Mouse (Mus musculus) liver, postnatal 0 days (tissue): ENCODE data around the gene Lars2. TPM values are rescaled to one million over a fixed set of nuclear protein-coding genes. Genes with fewer than 3 reads are reported as not detected.

Experiments
- ATAC-seq: fragments of 200-750 bp; cut with Nextera tagmentation; 2 replicates; pipeline ENCODE4 v1.8.0; 2017; ENCODE audit warnings: mild to moderate bottlenecking, moderate library complexity
- DNase-seq: peaks from one replicate; pipeline ENCODE4 v3.0.0-alpha.2; 2016
- H3K27ac ChIP-seq: fragments of 300-500 bp; sonication (generic); 2 replicates; pipeline ENCODE4 v1.5.1; 2014; ENCODE audit warnings: antibody characterized with exemption, moderate library complexity, mild to moderate bottlenecking, low read depth
- H3K27me3 ChIP-seq: fragments of 300-500 bp; sonication (generic); 2 replicates; pipeline ENCODE4 v1.6.1; 2014; ENCODE audit warnings: low read length, control low read depth, mixed read lengths; ENCODE audit not compliant: insufficient read depth
- H3K36me3 ChIP-seq: fragments of 300-500 bp; sonication (generic); replicated peaks from 2 replicates; pipeline ENCODE4 v1.6.1; 2014; ENCODE audit warnings: mild to moderate bottlenecking, control low read depth, low read length, moderate library complexity, mixed read lengths; ENCODE audit not compliant: insufficient read depth
- H3K4me1 ChIP-seq: fragments of 300-500 bp; sonication (generic); 2 replicates; pipeline ENCODE4 v1.6.1; 2014; ENCODE audit warnings: antibody characterized with exemption, mild to moderate bottlenecking, control low read depth; ENCODE audit not compliant: insufficient read depth
- H3K4me2 ChIP-seq: fragments of 300-500 bp; sonication (generic); 2 replicates; pipeline ENCODE4 v1.6.1; 2014; ENCODE audit warnings: low read depth, mild to moderate bottlenecking, low read length, moderate library complexity, mixed read lengths
- H3K4me3 ChIP-seq: fragments of 300-500 bp; sonication (generic); 2 replicates; pipeline ENCODE4 v1.5.1; 2014; ENCODE audit warnings: low read depth, low read length
- H3K9ac ChIP-seq: fragments of 300-500 bp; sonication (generic); replicated peaks from 2 replicates; pipeline ENCODE4 v1.6.1; 2014; ENCODE audit warnings: mild to moderate bottlenecking, moderate library complexity
- H3K9me3 ChIP-seq: fragments of 300-500 bp; sonication (generic); 2 replicates; pipeline ENCODE4 v1.6.1; 2016; ENCODE audit warnings: mild to moderate bottlenecking, control low read depth, low read length, mixed read lengths
- CTCF ChIP-seq: sonication (generic); IDR thresholded peaks from 2 replicates; pipeline ENCODE4 v1.5.1; 2016; ENCODE audit warnings: antibody characterized with exemption, low read depth
- EP300 ChIP-seq: IDR thresholded peaks from 2 replicates; pipeline ENCODE4 v1.6.1; 2016; ENCODE audit warnings: antibody characterized with exemption, low read depth, mild to moderate bottlenecking
- WGBS: fragments of 180-500 bp; shearing (Covaris S2); extraction: QIAGEN DNeasy Blood & Tissue Kit; methylation state at CpG from one replicate; pipeline ENCODE4 v1.1.7; 2014; ENCODE audit not compliant: insufficient replicate concordance; 5-methylcytosine and 5-hydroxymethylcytosine counted together
- polyA plus RNA-seq: library from polyadenylated mRNA; unstranded; fragments of >200 nt; fragmentation: Nextera tagmentation; extraction: Ambion mirVana; gene quantifications from 2 replicates; pipeline ENCODE4 v1.2.1, GENCODE M21; 2015

Lars2 gene
- polyA plus RNA-seq, 1 experiment from 2014 or later, result 1,350 TPM

DNA sequence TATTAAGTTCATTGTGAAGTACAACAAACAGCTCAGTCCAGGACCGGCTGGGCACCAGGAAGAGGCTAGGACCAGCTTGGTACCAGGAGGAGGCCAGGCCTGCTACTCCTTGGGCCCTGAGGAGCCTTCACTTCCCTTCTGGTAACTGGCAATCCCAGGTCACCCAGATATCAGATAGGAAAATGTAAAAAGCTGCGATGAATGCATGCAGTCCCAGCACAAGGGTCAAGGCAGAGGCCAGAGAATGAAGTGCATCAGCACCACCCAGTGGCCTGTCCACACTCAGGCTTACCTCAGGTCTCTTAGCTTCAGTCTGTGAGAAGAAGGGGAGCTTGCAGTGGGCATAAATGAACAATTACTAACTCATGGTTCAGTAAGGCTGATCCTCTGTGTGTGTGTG, 90.9 kb downstream of the Lars2 start:
- H3K36me3 ChIP-seq, result peaks cover 8% of the 10 kb centered on the region; the same call in 1 of the 2 replicates
- TF ChIP-seq CTCF (peak; percentile 69), EP300 (0 out of 2 replicates have a peak, but pooled peaks have one; percentile 1)
- no peak overlapping the region for H3K4me3 ChIP-seq
- peak overlapping the region; percentile 49; the same call in 1 of the 2 replicates for H3K27ac ChIP-seq
- H3K4me2 ChIP-seq, result no peak overlapping the region
- ATAC-seq (no peak), DNase-seq (peak; percentile 33)
- WGBS, result 51% methylated on average over 2 of the region's 2 CpGs
- no peaks in the 10 kb centered on the region for H3K27me3 ChIP-seq
- no peaks in the 10 kb centered on the region for H3K9me3 ChIP-seq
- no peak overlapping the region for H3K9ac ChIP-seq
- H3K4me1 ChIP-seq, result peaks cover 10% of the 10 kb centered on the region; the same call in 1 of the 2 replicates

- Histone ChIP-seq H3K27me3 (no peaks in the 10 kb centered on the region), H3K4me1 (no peaks in the 10 kb centered on the region), H3K9me3 (no peaks in the 10 kb centered on the region), H3K4me2 (no peak overlapping the region), H3K4me3 (no peak overlapping the region), H3K9ac (no peak overlapping the region), H3K27ac (no peak overlapping the region), H3K36me3 (no peaks in the 10 kb centered on the region)
- WGBS, result 77% methylated on average over 4 of the region's 4 CpGs
- no peak for ATAC-seq
- DNase-seq, result no peak
- no peak for TF ChIP-seq CTCF
- no peak for TF ChIP-seq EP300
Measured at GRCm38 (mm10) chr9:123467141-123467620, 100.5 kb downstream of the Lars2 start.

GRCm38 (mm10) chr9:123468406-123469085, 101.8 kb downstream of the Lars2 start:
- WGBS, result 40% methylated on average over 5 of the region's 5 CpGs
- peaks cover 6% of the 10 kb centered on the region; the same call in 1 of the 2 replicates for H3K4me1 ChIP-seq
- TF ChIP-seq CTCF, result no peak
- peak; percentile 85 for TF ChIP-seq EP300
- H3K27ac ChIP-seq, result no peak overlapping the region
- no peaks in the 10 kb centered on the region for H3K27me3 ChIP-seq
- no peak overlapping the region for H3K9ac ChIP-seq
- DNase-seq (no peak), ATAC-seq (peak; percentile 44; the same call in 1 of the 2 replicates)
- peak overlapping the region; percentile 11; the same call in 1 of the 2 replicates for H3K4me2 ChIP-seq
- no peaks in the 10 kb centered on the region for H3K9me3 ChIP-seq
- H3K36me3 ChIP-seq, result no peaks in the 10 kb centered on the region
- no peak overlapping the region for H3K4me3 ChIP-seq

GRCm38 (mm10) chr9:123469087-123469486, 102.4 kb downstream of the Lars2 start:
- Histone ChIP-seq H3K9me3 (no peaks in the 10 kb centered on the region), H3K27ac (no peak overlapping the region), H3K4me2 (no peak overlapping the region)

DNA sequence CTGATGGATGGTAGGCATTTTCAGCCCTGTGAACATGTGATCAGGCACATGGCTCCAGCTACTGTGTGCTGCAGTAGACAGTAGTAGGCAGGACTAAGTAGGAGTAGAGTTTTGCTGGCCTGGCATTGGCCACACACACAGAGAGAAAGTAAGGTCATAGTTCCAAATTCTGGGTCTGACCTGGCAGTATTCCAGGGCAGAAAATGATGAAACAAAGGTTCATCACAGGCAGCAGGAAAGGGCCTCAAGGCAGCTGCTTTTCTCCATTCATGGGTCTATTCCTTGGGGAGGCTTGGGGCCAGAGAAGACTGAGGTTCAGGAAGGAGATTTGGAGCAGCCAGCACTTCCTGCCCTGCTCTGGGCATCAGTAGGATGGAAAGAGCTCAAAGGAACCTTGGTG, 106.7 kb downstream of the Lars2 start:
- Histone ChIP-seq H3K27me3 (no peaks in the 10 kb centered on the region), H3K4me2 (no peak overlapping the region), H3K27ac (peak overlapping the region; percentile 84), H3K36me3 (no peaks in the 10 kb centered on the region), H3K9me3 (no peaks in the 10 kb centered on the region), H3K4me3 (no peak overlapping the region), H3K9ac (no peak overlapping the region), H3K4me1 (peaks cover 7% of the 10 kb centered on the region; the same call in 1 of the 2 replicates)
- peak; percentile 91 for ATAC-seq
- DNase-seq, result peak; percentile 65
- no peak; the same call in 1 of the 2 replicates for TF ChIP-seq EP300
- TF ChIP-seq CTCF, result no peak

More at GRCm38 (mm10) chr9:123469087-123469486, 102.4 kb downstream of the Lars2 start:
- H3K9ac ChIP-seq, result no peak overlapping the region
- TF ChIP-seq CTCF (no peak), EP300 (no peak)
- no peak for DNase-seq
- H3K27me3 ChIP-seq, result no peaks in the 10 kb centered on the region
- no peak overlapping the region for H3K4me3 ChIP-seq
- H3K4me1 ChIP-seq, result peaks cover 7% of the 10 kb centered on the region; the same call in 1 of the 2 replicates
- H3K36me3 ChIP-seq, result no peaks in the 10 kb centered on the region
- ATAC-seq, result no peak

- Histone ChIP-seq H3K27ac (no peak overlapping the region), H3K4me1 (peaks cover 24% of the 10 kb centered on the region), H3K4me2 (no peak overlapping the region), H3K9ac (no peak overlapping the region), H3K4me3 (no peak overlapping the region), H3K36me3 (no peaks in the 10 kb centered on the region), H3K27me3 (no peaks in the 10 kb centered on the region), H3K9me3 (no peaks in the 10 kb centered on the region)
- 78% methylated on average over 1 of the region's 1 CpGs for WGBS
- no peak for TF ChIP-seq CTCF
- TF ChIP-seq EP300, result no peak
- DNase-seq (peak; percentile 8), ATAC-seq (no peak)
Measured at GRCm38 (mm10) chr9:123475569-123475968, 108.8 kb downstream of the Lars2 start.
